Mouse (Mus musculus) heart, embryonic 11.5 days (tissue): ENCODE data around the gene Frmd4b. TPM values are rescaled to one million over a fixed set of nuclear protein-coding genes. Genes with fewer than 3 reads are reported as not detected.

Experiments used
- ATAC-seq: fragments of 200-750 bp; cut with Nextera tagmentation; replicated peaks from 2 replicates; pipeline ENCODE4 v1.8.0; 2017; ENCODE audit warnings: moderate library complexity; ENCODE audit not compliant: insufficient number of reproducible peaks, low FRiP score, low TSS enrichment
- H3K27ac ChIP-seq: fragments of 300-500 bp; sonication (generic); 2 replicates; pipeline ENCODE4 v1.5.1; 2014; ENCODE audit warnings: mild to moderate bottlenecking, low read depth, low read length
- H3K27me3 ChIP-seq: fragments of 300-500 bp; sonication (generic); 2 replicates; pipeline ENCODE4 v1.6.1; 2014; ENCODE audit warnings: mild to moderate bottlenecking, low read length, mixed read lengths; ENCODE audit not compliant: control insufficient read depth, insufficient read depth
- H3K36me3 ChIP-seq: fragments of 300-500 bp; sonication (generic); 2 replicates; pipeline ENCODE4 v1.6.1; 2014; ENCODE audit warnings: mild to moderate bottlenecking, low read length, moderate library complexity, mixed read lengths; ENCODE audit not compliant: control insufficient read depth, insufficient read depth
- H3K4me1 ChIP-seq: fragments of 300-500 bp; sonication (generic); 2 replicates; pipeline ENCODE4 v1.6.1; 2014; ENCODE audit warnings: low read length; ENCODE audit not compliant: control insufficient read depth, insufficient read depth
- H3K4me2 ChIP-seq: fragments of 300-500 bp; sonication (generic); 2 replicates; pipeline ENCODE4 v1.6.1; 2014; ENCODE audit warnings: mild to moderate bottlenecking, moderate library complexity
- H3K4me3 ChIP-seq: fragments of 300-500 bp; sonication (generic); 2 replicates; pipeline ENCODE4 v1.5.1; 2014; ENCODE audit warnings: low read depth, low read length
- H3K9ac ChIP-seq: fragments of 300-500 bp; sonication (generic); 2 replicates; pipeline ENCODE4 v1.6.1; 2014; ENCODE audit warnings: mild to moderate bottlenecking, low read depth, low read length, moderate library complexity
- H3K9me3 ChIP-seq: fragments of 300-500 bp; sonication (generic); replicated peaks from 2 replicates; pipeline ENCODE4 v1.6.1; 2016; ENCODE audit warnings: low read length; ENCODE audit not compliant: control insufficient read depth
- WGBS: fragments of 180-500 bp; shearing (Covaris S2); extraction: QIAGEN DNeasy Blood & Tissue Kit; methylation state at CpG from one replicate; pipeline ENCODE4 v1.1.7; 2014; ENCODE audit not compliant: insufficient replicate concordance; 5-methylcytosine and 5-hydroxymethylcytosine counted together
- polyA plus RNA-seq: library from polyadenylated mRNA; unstranded; fragments of >200 nt; fragmentation: Nextera tagmentation; extraction: Ambion mirVana; gene quantifications from 2 replicates; pipeline ENCODE4 v1.2.1, GENCODE M21; 2014

Gene Frmd4b
- polyA plus RNA-seq, 1 experiment from 2014 or later: 29.3 TPM

- H3K27ac ChIP-seq: no peak overlapping the region
- no peak for ATAC-seq
- 83% methylated on average over 10 of the region's 10 CpGs for WGBS
Measured at GRCm38 (mm10) chr6:97509434-97509833, 107.9 kb downstream of the Frmd4b start.

GRCm38 (mm10) chr6:97508480-97508879 lies 108.9 kb downstream of the Frmd4b start:
- H3K9ac ChIP-seq: no peak overlapping the region
- peaks cover 27% of the 10 kb centered on the region for H3K4me1 ChIP-seq
- H3K4me3 ChIP-seq: no peak overlapping the region
- no peak for ATAC-seq
- H3K27me3 ChIP-seq: no peaks in the 10 kb centered on the region
- 55% methylated on average over 6 of the region's 6 CpGs for WGBS
- no peak overlapping the region for H3K4me2 ChIP-seq
- H3K9me3 ChIP-seq: no peaks in the 10 kb centered on the region
- no peaks in the 10 kb centered on the region for H3K36me3 ChIP-seq
- H3K27ac ChIP-seq: no peak overlapping the region

More at GRCm38 (mm10) chr6:97509434-97509833, 107.9 kb downstream of the Frmd4b start:
- no peak overlapping the region for H3K9ac ChIP-seq
- H3K4me3 ChIP-seq: no peak overlapping the region
- H3K36me3 ChIP-seq: no peaks in the 10 kb centered on the region
- peaks cover 27% of the 10 kb centered on the region for H3K4me1 ChIP-seq
- no peaks in the 10 kb centered on the region for H3K9me3 ChIP-seq
- no peaks in the 10 kb centered on the region for H3K27me3 ChIP-seq
- no peak overlapping the region for H3K4me2 ChIP-seq

- WGBS: 82% methylated on average over 3 of the region's 3 CpGs
- H3K4me2 ChIP-seq: no peak overlapping the region
- no peaks in the 10 kb centered on the region for H3K36me3 ChIP-seq
- H3K4me1 ChIP-seq: peaks cover 27% of the 10 kb centered on the region
- ATAC-seq: no peak
- no peak overlapping the region for H3K4me3 ChIP-seq
- no peak overlapping the region for H3K9ac ChIP-seq
- no peaks in the 10 kb centered on the region for H3K27me3 ChIP-seq
- H3K27ac ChIP-seq: no peak overlapping the region
- H3K9me3 ChIP-seq: no peaks in the 10 kb centered on the region
Measured at GRCm38 (mm10) chr6:97507893-97508292, 109.4 kb downstream of the Frmd4b start.

- Histone ChIP-seq H3K27ac (no peak overlapping the region), H3K9me3 (no peaks in the 10 kb centered on the region), H3K27me3 (no peaks in the 10 kb centered on the region), H3K36me3 (no peaks in the 10 kb centered on the region), H3K4me2 (peak overlapping the region; percentile 11), H3K4me1 (peaks cover 18% of the 10 kb centered on the region; the same call in 1 of the 2 replicates), H3K4me3 (no peak overlapping the region), H3K9ac (no peak overlapping the region)
- WGBS: 24% methylated on average over 15 of the region's 15 CpGs
- 0 out of 2 replicates have a peak, but pooled peaks have one; percentile 39 for ATAC-seq
Measured at GRCm38 (mm10) chr6:97506141-97506650, 111.1 kb downstream of the Frmd4b start.

- Histone ChIP-seq H3K4me2 (no peak overlapping the region), H3K9me3 (no peaks in the 10 kb centered on the region), H3K27ac (no peak overlapping the region), H3K9ac (no peak overlapping the region), H3K36me3 (no peaks in the 10 kb centered on the region), H3K4me3 (no peak overlapping the region), H3K4me1 (0 out of 2 replicates have a peak, but pooled peaks cover 4% of the 10 kb centered on the region), H3K27me3 (no peaks in the 10 kb centered on the region)
- 56% methylated on average over 5 of the region's 5 CpGs for WGBS
- ATAC-seq: no peak
Measured at GRCm38 (mm10) chr6:97504673-97505072, 112.7 kb downstream of the Frmd4b start.

GRCm38 (mm10) chr6:97501000-97501399 lies 116.3 kb downstream of the Frmd4b start:
- no peak for ATAC-seq
- H3K27ac ChIP-seq: no peak overlapping the region
- no peaks in the 10 kb centered on the region for H3K4me1 ChIP-seq
- no peak overlapping the region for H3K4me2 ChIP-seq
- H3K4me3 ChIP-seq: no peak overlapping the region
- no peaks in the 10 kb centered on the region for H3K27me3 ChIP-seq
- 80% methylated on average over 7 of the region's 7 CpGs for WGBS
- H3K9ac ChIP-seq: no peak overlapping the region
- H3K36me3 ChIP-seq: no peaks in the 10 kb centered on the region
- no peaks in the 10 kb centered on the region for H3K9me3 ChIP-seq

- no peak for ATAC-seq
- Histone ChIP-seq H3K27ac (no peak overlapping the region), H3K27me3 (no peaks in the 10 kb centered on the region), H3K4me1 (no peaks in the 10 kb centered on the region), H3K9ac (no peak overlapping the region), H3K4me2 (no peak overlapping the region), H3K4me3 (no peak overlapping the region), H3K9me3 (no peaks in the 10 kb centered on the region), H3K36me3 (no peaks in the 10 kb centered on the region)
- 45% methylated on average over 6 of the region's 6 CpGs for WGBS
Measured at GRCm38 (mm10) chr6:97500246-97500645, 117.1 kb downstream of the Frmd4b start.

- Histone ChIP-seq H3K4me1 (no peaks in the 10 kb centered on the region), H3K27ac (no peak overlapping the region), H3K9me3 (no peaks in the 10 kb centered on the region), H3K4me2 (no peak overlapping the region), H3K27me3 (no peaks in the 10 kb centered on the region), H3K4me3 (no peak overlapping the region), H3K9ac (no peak overlapping the region), H3K36me3 (no peaks in the 10 kb centered on the region)
- 85% methylated on average over 1 of the region's 1 CpGs for WGBS
- ATAC-seq: no peak
Measured at GRCm38 (mm10) chr6:97496002-97496401, 121.3 kb downstream of the Frmd4b start.

- Histone ChIP-seq H3K4me3 (no peak overlapping the region), H3K4me2 (no peak overlapping the region), H3K9ac (no peak overlapping the region), H3K27me3 (peaks cover 2% of the 10 kb centered on the region; the same call in 1 of the 2 replicates), H3K9me3 (no peaks in the 10 kb centered on the region), H3K4me1 (peaks cover 7% of the 10 kb centered on the region), H3K36me3 (no peaks in the 10 kb centered on the region), H3K27ac (no peak overlapping the region)
- ATAC-seq: no peak
- 77% methylated on average over 5 of the region's 5 CpGs for WGBS
Measured at GRCm38 (mm10) chr6:97491065-97491464, 126.3 kb downstream of the Frmd4b start.
